Mouse (Mus musculus) bone marrow macrophage, adult 2 months (primary cell): ENCODE data around the gene Hspb9.

Experiments used
- CTCF ChIP-seq: IDR thresholded peaks from 2 replicates; pipeline ENCODE4 v1.5.1; 2012; ENCODE audit warnings: low read depth, mild to moderate bottlenecking, low read length, moderate library complexity
- POLR2A ChIP-seq: IDR thresholded peaks from 2 replicates; pipeline ENCODE4 v1.6.1; 2012; ENCODE audit warnings: mild to moderate bottlenecking, low read depth, low read length, borderline replicate concordance

DNA sequence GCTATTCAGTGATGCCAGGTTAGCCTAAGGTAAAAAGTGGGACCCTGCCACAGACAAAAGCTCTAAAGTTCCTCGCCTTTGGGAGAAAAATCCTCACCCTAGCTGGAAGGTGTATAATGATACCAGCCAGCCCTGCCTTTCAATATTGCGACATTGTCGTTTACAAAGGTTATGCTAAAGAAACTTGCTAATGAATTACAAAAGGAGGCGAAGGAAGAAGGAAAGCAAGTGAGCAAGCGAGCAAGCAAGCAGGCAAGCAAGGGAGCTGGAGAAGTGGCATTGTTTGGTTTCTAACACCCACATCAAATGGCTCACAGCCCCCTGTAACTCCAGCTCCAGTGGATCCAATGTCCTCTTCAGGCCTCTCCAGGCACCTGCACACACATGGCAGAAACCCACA lies 31.1 kb upstream of the Hspb9 start:
- TF ChIP-seq CTCF = no peak
- no peak for TF ChIP-seq POLR2A
